Mouse (Mus musculus) left cerebral cortex, postnatal 10 days (tissue): ENCODE data around the gene Acvr2b. TPM values are rescaled to one million over a fixed set of nuclear protein-coding genes. Genes with fewer than 3 reads are reported as not detected.

Experiments used
- DNase-seq, 2 experiments: peaks; one replicate each; pipeline ENCODE4 v3.0.0; 2021 to 2022; ENCODE audit warnings: low spot score in 2 of 2, mixed read lengths in 1 of 2; ENCODE audit errors: extremely low spot score in 1 of 2
- intact Hi-C: fragments of 180-260 bp; cut with DNase I; formaldehyde crosslinking; loops from one replicate; pipeline ENCODE4 v1.15.1; 2025
- total RNA-seq, 2 experiments: library from RNA; stranded (reverse); gene quantifications; 2 replicates each; pipeline ENCODE4 v1.2.3; 2021

Gene Acvr2b
- total RNA-seq, 2 experiments from 2014 or later = 11.9 to 12.2 TPM

- DNase-seq = no peak
- intact Hi-C loops = no loop called here
Observed at GRCm38 (mm10) chr9:119457122-119457521, 55.2 kb downstream of the Acvr2b start.

GRCm38 (mm10) chr9:119460410-119460809 is 58.5 kb downstream of the Acvr2b start:
- DNase-seq = peak; percentile 69 to 73
- intact Hi-C loops = loop anchor here (5.0 kb wide), 1 partner anchor 292 kb away; no protein-coding TSS in a partner anchor

- DNase-seq = no peak
- intact Hi-C loops = no loop called here
Observed at GRCm38 (mm10) chr9:119465056-119465455, 63.1 kb downstream of the Acvr2b start.

- intact Hi-C loops = no loop called here
- no peak for DNase-seq
Observed at GRCm38 (mm10) chr9:119465595-119465994, 63.7 kb downstream of the Acvr2b start.

GRCm38 (mm10) chr9:119469691-119470353 is 67.9 kb downstream of the Acvr2b start:
- no peak for DNase-seq
- intact Hi-C loops = no loop called here

- no peak for DNase-seq
- intact Hi-C loops = no loop called here
Observed at GRCm38 (mm10) chr9:119472412-119472918, 70.5 kb downstream of the Acvr2b start.

- no peak for DNase-seq
- intact Hi-C loops = no loop called here
Observed at GRCm38 (mm10) chr9:119473011-119473410, 71.1 kb downstream of the Acvr2b start.

GRCm38 (mm10) chr9:119473608-119474164 is 71.8 kb downstream of the Acvr2b start:
- DNase-seq = no peak
- intact Hi-C loops = no loop called here

GRCm38 (mm10) chr9:119474717-119475611 is 73.0 kb downstream of the Acvr2b start:
- no peak for DNase-seq
- intact Hi-C loops = no loop called here

GRCm38 (mm10) chr9:119477754-119478153 is 75.8 kb downstream of the Acvr2b start:
- DNase-seq = no peak
- intact Hi-C loops = no loop called here

- intact Hi-C loops = no loop called here
- no peak for DNase-seq
Observed at GRCm38 (mm10) chr9:119478345-119478744, 76.4 kb downstream of the Acvr2b start.

- no peak for DNase-seq
- intact Hi-C loops = no loop called here
Observed at GRCm38 (mm10) chr9:119479297-119479696, 77.4 kb downstream of the Acvr2b start.

- intact Hi-C loops = no loop called here
- DNase-seq = no peak
Observed at GRCm38 (mm10) chr9:119481612-119482011, 79.7 kb downstream of the Acvr2b start.

- intact Hi-C loops = no loop called here
- DNase-seq = no peak
Observed at GRCm38 (mm10) chr9:119483554-119484353, 81.8 kb downstream of the Acvr2b start.

GRCm38 (mm10) chr9:119484420-119484819 is 82.5 kb downstream of the Acvr2b start:
- DNase-seq = no peak
- intact Hi-C loops = no loop called here
